Mouse (Mus musculus): ENCODE data around the gene Slc24a4. TPM values are rescaled to one million over a fixed set of nuclear protein-coding genes. Genes with fewer than 3 reads are reported as not detected.

Slc24a4 gene
- total RNA-seq, 1 experiment from 2014 or later: not detected

- no peak for ATAC-seq (replicated peaks; ENCODE audit: insufficient number of reproducible peaks, low FRiP score, low TSS enrichment, poor library complexity, severe bottlenecking)
Observed at GRCm38 (mm10) chr12:102235551-102235950, 107.0 kb downstream of the Slc24a4 start.

GRCm38 (mm10) chr12:102236317-102236716 lies 107.8 kb downstream of the Slc24a4 start:
- ATAC-seq (replicated peaks; ENCODE audit: insufficient number of reproducible peaks, low FRiP score, low TSS enrichment, poor library complexity, severe bottlenecking): no peak

DNA sequence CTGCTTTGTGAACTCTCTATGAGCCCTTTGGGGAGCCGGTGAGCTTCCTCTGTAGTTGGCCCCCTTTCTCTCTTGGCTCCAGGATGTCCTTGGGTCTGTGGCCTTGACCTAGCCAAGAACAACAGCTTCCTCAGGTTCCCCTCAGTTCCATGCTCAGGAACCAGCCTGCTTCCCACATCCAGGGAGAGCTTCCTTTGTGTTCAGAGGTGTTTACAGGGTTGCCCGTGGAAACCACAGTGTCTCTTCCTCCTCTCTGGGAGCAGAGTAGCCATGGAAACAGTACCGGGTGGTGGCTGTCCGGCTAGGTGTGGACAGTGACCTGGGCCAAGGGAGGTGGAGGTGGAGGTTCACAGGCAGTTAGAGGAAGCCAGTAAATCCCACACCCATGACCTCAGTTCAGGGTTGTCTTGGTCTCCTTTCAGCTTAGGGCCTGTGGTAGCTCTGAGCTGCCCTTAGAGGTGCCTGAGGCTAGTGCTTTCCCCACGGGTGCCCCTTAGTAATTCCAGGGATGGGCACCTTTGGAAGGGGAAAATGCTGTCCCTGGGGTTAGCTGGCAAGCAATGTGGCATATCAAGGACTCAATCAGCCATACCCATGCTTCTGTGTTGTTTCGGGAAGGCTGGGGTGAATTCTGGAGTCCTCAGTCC lies 113.7 kb downstream of the Slc24a4 start:
- no peak for ATAC-seq (replicated peaks; ENCODE audit: insufficient number of reproducible peaks, low FRiP score, low TSS enrichment, poor library complexity, severe bottlenecking)

DNA sequence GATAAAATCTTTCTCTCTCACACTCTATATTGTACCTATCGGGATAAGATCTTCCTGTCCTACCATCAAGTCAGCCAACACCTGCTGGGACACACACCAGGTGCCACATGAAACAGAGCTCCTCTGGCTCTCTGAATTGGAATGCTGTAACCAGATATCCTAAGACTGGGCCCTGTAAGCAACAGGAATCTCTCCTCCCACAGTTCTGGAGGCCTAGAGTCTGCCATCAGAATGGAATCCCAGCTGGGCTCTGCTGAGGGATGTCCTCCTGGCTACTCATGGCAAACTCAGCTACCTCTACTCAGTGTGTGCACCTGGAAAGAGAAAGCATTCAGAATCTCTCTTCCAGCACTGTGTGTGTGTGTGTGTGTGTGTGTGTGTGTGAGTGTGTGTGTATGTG lies 115.4 kb downstream of the Slc24a4 start:
- ATAC-seq (replicated peaks; ENCODE audit: insufficient number of reproducible peaks, low FRiP score, low TSS enrichment, poor library complexity, severe bottlenecking): no peak

- ATAC-seq (replicated peaks; ENCODE audit: insufficient number of reproducible peaks, low FRiP score, low TSS enrichment, poor library complexity, severe bottlenecking): peak; percentile 72
Observed at GRCm38 (mm10) chr12:102246226-102246625, 117.7 kb downstream of the Slc24a4 start.

DNA sequence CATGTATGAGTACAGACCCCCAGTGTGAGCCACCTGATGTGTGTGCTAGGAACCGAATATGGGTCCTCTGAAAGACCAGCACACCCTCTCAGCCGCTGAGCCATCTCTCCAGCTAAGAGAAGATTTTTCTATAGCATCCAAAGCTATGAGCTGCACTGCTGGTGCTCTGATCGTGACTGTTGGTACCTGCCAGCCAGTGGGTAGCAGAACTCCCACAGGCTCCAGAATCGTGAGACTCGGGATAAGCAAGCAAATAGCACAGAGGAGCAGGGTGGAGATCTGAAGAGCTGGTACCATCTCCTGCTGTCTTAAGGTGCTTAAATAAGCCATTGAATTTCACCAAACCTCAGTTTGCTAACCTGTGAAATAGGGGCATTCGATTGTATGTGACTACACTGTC lies 119.6 kb downstream of the Slc24a4 start:
- no peak for ATAC-seq (replicated peaks; ENCODE audit: insufficient number of reproducible peaks, low FRiP score, low TSS enrichment, poor library complexity, severe bottlenecking)

GRCm38 (mm10) chr12:102250316-102250715 lies 121.8 kb downstream of the Slc24a4 start:
- no peak for ATAC-seq (replicated peaks; ENCODE audit: insufficient number of reproducible peaks, low FRiP score, low TSS enrichment, poor library complexity, severe bottlenecking)

DNA sequence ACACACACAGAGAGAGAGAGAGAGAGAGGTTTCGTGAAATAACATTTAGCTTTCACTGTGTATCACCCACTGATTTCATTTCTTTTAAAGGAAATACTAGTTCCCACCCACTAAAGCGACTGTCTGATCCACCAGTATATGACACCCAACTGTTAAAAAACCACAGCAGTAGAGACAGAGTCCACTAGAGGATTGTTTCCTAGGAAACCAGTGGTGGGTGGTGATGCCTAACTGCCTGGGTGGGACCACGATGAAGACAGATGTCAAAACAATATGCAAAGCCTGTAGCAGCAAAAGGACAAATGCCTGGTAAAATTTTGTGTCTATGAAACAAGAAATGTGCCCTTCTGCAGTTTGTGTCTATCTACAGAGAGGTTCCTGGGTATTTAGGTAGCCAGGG lies 122.5 kb downstream of the Slc24a4 start:
- ATAC-seq (replicated peaks; ENCODE audit: insufficient number of reproducible peaks, low FRiP score, low TSS enrichment, poor library complexity, severe bottlenecking): no peak

GRCm38 (mm10) chr12:102251985-102252384 lies 123.5 kb downstream of the Slc24a4 start:
- ATAC-seq (replicated peaks; ENCODE audit: insufficient number of reproducible peaks, low FRiP score, low TSS enrichment, poor library complexity, severe bottlenecking): no peak

GRCm38 (mm10) chr12:102252525-102252924 lies 124.0 kb downstream of the Slc24a4 start:
- no peak; the same call in 1 of the 2 replicates for ATAC-seq (replicated peaks; ENCODE audit: insufficient number of reproducible peaks, low FRiP score, low TSS enrichment, poor library complexity, severe bottlenecking)

GRCm38 (mm10) chr12:102255012-102255411 lies 126.5 kb downstream of the Slc24a4 start:
- no peak for ATAC-seq (replicated peaks; ENCODE audit: insufficient number of reproducible peaks, low FRiP score, low TSS enrichment, poor library complexity, severe bottlenecking)

DNA sequence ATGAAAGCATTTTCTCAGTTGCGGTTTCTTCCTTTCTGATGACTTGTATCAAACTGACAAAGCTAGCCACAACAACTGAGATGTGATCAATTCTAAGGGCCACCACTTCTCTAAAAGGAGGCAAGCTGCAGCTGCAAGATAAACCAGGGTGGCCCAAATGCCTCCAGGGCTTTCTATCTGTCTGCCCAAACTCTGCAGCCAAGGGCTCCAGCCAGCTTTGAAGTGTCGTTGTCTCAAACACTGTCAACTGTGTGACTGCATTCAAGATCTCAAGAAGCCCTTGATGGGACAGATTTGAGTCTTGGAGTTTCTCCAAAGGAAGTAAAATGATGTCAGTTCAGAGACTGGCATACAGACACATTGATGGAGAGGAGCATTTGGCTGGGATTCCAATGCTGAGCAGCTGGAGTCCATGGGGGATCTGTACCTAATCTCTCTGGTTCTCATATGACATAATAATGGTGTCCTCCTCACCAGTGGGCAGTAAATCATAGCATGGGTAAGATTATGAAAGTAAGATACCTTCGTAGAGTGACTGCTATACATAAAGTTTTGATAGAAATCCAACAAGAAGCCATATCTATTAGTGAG lies 130.1 kb downstream of the Slc24a4 start:
- no peak for ATAC-seq (replicated peaks; ENCODE audit: insufficient number of reproducible peaks, low FRiP score, low TSS enrichment, poor library complexity, severe bottlenecking)

DNA sequence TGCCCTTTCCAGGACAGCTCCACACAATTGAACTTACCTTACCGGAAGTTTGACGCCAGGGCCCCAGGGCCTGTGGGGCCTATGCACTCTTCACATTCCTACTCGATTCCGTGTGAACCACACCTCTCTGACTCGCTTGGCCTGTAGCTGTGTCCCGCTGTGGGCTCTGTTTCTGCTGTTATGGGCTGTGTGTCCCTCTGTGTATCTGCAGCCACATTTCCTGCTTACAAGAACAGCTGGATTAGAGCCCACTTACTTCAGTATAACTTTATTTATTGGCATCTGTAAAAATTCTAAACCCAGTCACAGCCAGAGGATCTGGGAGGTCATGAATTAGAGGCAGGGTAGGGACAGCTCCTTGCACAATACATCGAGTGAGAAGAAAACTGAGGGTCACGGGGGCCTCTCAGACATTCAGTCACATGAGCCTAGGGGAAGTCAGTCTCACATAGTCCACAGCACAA lies 133.4 kb downstream of the Slc24a4 start:
- no peak for ATAC-seq (replicated peaks; ENCODE audit: insufficient number of reproducible peaks, low FRiP score, low TSS enrichment, poor library complexity, severe bottlenecking)

- no peak for ATAC-seq (replicated peaks; ENCODE audit: insufficient number of reproducible peaks, low FRiP score, low TSS enrichment, poor library complexity, severe bottlenecking)
Observed at GRCm38 (mm10) chr12:102262809-102263208, 134.3 kb downstream of the Slc24a4 start.

GRCm38 (mm10) chr12:102263249-102263648 lies 134.7 kb downstream of the Slc24a4 start:
- ATAC-seq (replicated peaks; ENCODE audit: insufficient number of reproducible peaks, low FRiP score, low TSS enrichment, poor library complexity, severe bottlenecking): no peak

- no peak for ATAC-seq (replicated peaks; ENCODE audit: insufficient number of reproducible peaks, low FRiP score, low TSS enrichment, poor library complexity, severe bottlenecking)
Observed at GRCm38 (mm10) chr12:102266433-102266832, 137.9 kb downstream of the Slc24a4 start.

DNA sequence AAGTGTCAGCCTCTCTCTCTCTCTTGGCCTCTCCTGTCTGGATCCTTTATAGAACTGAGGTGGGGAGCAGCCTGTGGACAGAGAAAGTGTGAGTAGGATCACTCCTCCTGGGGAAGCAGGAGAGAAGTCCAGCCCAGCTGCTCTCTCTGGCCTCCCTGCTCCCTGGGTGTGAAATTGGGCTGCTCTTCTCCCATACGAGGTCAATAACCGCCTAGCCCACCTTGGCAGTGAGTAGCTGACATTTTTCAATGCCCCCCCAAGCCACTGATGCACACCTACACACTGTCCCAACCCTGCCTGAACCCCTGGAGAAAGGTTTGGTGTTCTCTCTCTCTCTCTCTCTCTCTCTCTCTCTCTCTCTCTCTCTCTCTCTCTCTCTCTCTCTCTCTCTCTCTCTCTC lies 140.6 kb downstream of the Slc24a4 start:
- ATAC-seq (replicated peaks; ENCODE audit: insufficient number of reproducible peaks, low FRiP score, low TSS enrichment, poor library complexity, severe bottlenecking): no peak

DNA sequence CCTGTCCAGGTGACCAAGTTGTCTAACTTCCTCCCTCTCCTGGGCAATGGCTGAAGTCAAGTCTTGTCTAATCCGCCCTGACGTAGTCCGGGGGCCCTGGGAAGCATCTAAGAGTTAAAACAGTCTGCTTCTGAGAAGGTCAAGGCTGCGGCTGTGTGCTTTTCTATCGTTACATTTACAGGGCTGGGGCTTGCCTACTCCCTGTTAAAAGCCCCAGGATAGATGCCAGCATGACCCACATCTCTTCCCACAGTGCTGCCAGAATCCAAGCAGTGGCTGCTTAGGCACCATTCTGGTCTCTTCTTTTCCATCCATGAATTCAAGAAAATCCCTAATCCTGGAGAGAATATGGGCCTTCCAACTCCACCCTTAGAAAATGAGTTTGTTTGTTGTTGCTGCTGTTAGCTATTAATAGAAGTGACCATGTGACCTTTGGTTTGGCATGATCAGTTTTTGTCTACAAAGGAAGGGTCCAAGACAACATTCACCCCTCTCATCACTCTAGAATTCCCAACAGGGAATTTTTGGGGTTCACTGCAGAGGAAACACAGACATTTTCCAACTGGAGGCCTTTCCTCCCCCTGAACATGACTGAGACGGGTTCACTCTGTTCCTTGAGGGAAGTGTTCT lies 142.4 kb downstream of the Slc24a4 start:
- no peak for ATAC-seq (replicated peaks; ENCODE audit: insufficient number of reproducible peaks, low FRiP score, low TSS enrichment, poor library complexity, severe bottlenecking)

DNA sequence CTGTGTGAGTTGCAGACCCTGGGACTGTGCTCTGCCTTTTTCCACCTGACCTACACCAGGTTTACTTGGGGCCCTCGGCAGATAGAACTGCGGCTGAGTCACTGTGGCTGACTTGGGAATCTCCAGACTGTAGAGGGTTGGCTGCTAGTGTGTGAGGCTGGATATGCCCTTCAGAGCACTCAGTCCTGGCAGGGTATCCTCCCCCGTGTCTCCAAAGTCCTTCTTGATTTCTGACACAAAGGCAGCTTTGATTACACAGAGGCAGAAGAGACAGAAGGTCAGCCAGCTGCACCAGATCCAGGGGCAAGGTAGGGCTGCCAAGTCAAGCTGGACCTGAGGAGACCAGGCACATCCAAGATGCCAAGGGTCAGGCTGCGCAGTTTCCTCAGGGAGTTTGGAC lies 142.9 kb downstream of the Slc24a4 start:
- ATAC-seq (replicated peaks; ENCODE audit: insufficient number of reproducible peaks, low FRiP score, low TSS enrichment, poor library complexity, severe bottlenecking): no peak

DNA sequence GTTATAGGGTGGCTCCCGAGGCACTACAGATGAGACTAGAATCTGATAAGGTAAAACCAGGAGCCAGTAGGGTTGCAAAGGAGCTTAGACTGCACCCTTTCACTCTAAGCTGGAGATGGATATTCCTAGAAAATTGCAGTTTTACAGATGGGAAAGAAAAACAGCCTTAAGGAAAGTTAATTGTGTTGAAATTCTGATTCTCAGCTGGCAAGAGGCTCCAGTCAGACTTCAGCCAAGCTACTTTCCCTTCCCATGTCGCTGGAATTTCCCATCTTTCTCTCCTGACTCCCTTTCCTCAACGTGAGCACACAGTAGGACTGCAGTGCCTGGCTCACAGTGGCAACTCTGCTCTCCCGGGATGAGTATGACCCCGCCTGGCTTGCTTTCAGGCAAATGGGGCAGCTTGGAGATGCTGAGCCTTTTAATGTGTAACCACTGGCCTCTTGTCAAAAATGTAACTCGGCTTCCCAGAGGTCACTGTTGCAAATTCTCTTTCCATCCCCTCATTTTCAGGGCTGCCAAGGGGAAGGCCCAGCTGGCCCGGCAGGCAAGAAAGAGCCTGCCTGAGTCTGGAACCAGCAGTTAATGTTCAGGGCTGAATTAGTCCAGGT lies 147.4 kb downstream of the Slc24a4 start:
- ATAC-seq (replicated peaks; ENCODE audit: insufficient number of reproducible peaks, low FRiP score, low TSS enrichment, poor library complexity, severe bottlenecking): no peak

Data from monocyte, adult 5-6 weeks (primary cell).